Mouse (Mus musculus): ENCODE measurements around the gene Gpr61.

Gene Gpr61

DNA sequence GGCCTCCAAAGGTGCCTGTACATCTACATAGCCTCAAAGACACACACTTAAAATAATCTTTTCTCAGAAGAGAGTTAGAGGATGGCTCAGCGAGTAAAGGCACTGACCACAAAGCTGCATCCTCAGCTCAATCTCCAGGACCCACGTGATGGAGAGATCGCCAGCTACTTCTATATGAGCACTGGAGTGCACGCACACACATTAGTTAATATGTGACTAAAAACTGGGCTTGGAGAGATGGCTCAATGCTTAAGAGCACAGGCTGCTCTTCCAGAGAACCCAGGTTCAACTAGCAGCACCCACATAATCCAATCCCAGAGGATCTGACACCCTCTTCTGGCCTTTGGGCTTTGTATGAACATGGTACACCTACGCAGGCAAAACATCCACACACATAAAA lies 23.5 kb downstream of the Gpr61 start:
- DNase-seq (ENCODE audit: low spot score in 2 of 2): no peak

DNA sequence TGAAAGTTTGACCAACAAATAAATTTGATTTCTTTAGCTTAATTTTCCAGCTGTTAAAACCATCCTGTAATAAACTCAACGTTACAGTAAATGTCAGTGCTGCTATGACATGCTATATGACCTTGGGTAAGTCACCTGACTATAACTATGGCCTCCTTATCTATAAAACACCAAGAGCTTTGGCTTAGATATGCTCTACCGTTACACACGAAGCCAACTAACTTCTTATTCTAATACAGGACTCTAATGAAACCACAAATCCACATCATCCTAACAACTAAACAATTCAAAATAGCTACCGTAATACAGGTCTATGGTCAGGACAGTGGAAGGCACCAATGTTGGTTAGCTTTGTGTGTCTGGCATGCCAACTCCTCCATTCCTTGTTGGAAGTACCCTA lies 24.9 kb downstream of the Gpr61 start:
- DNase-seq (ENCODE audit: low spot score in 2 of 2): no peak

DNA sequence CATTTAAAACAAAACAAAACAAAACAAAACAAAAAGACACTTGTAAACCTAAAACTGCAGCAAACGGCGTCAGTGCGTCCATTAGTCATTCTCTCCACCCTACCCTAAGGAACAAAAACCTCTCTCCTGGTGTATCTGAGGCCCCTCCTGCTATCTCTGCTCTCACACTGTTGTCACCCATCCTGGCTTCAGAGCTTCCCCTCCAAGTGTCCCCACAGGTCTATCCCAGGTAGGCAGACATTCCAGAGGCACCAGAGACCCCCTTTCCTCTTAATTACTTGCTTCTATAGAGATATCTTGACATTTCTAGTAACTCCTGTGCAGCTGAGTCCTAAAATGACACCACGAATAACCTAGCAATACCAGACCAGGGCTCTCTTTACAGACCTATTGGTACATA lies 25.3 kb downstream of the Gpr61 start:
- DNase-seq (ENCODE audit: low spot score in 2 of 2): no peak

DNA sequence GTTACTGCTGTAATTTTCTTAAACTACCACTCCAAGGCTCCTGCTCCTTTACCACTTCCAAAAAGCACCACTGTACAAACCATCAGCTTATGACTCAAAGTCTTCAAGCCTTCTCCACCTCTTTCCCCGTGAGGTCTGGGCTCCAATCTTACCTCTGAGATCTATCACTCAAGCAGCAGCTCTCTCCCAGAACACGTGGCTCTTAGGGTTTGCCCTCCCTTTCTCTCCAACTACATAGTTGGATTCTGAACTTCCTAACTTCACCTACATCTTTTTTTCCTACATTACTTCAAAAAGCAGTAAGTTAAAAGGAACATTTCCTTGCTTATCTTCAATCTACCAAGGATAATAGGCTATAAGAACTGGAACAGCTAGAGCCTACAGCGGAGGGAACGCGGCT lies 26.2 kb downstream of the Gpr61 start:
- DNase-seq (ENCODE audit: low spot score in 2 of 2): no peak

DNA sequence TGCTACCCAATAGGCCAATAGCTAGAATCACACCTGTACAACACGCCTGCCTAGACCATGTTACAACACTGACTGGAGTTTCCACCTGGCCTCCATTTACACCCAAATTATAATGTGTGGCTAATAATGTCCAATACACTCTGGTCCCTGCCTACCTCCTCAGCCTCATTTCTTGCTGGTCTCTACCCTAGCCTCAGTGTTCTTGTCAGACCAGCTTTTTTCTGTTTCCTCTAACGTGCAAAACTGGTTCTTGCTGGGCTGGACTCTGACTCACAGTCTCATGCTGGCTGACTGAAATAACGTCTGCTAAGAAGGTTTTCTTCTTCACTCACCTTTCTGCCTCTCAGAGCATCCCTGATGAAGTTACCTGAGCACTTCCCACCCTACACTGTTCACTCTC lies 28.4 kb downstream of the Gpr61 start:
- no peak for DNase-seq (ENCODE audit: low spot score in 2 of 2)

DNA sequence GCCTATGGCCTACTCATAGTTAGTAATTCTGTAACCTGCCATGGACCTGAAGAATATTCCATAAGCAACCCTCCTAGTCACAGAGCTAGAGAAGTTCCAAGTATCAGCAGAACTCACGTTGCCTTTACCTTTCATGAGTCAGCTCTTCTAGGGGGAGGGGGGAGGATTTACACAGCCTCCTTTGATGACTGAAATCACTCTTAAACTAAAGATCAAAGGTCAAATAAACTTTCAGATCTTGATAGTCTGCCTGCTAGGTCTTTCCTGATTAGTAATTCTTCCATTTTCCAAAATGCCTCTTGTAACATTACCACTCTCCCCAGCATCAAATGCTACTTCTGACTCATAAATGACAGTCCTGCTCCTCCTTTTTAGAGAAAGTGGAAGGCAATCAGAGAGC lies 30.6 kb downstream of the Gpr61 start:
- DNase-seq (ENCODE audit: low spot score in 2 of 2): no peak

DNA sequence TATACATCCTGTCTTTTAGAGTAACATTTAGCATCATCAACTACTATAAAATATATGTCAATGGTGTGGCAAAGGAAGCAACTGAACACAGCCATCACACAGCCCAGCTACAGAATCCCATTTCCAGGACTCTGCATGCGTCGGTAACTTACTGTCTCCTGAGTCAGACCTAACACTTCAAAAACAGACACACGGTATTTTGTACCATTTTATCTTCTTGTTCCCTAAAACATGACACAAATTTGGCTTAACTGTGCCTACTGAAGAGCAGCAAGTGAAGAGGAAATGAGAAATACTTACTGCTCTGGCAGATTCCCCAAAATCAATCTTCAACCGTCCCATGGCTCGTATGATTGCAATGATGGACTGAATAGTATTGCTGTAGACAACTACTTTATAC lies 31.4 kb downstream of the Gpr61 start:
- no peak for DNase-seq (ENCODE audit: low spot score in 2 of 2)

DNA sequence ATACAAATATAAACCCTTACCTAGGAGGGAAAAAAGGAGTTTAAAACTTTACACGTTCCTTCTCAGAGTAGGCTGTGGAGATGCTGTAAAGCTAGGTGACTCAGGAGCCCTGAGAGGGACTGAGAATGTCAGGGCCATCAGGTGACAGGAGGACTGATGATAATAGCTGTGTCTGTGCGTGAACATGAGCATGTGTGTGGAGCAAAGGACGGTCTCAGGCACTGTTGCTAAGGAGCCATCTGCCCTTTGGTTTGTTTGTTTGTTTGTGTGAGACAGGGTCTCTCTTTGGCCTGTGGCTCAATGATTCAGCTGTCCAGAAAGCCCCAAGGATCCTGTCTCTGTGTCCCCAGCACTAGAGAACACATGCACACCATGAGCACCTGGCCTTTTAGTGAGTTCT lies 33.6 kb downstream of the Gpr61 start:
- DNase-seq (ENCODE audit: low spot score in 2 of 2): no peak

DNA sequence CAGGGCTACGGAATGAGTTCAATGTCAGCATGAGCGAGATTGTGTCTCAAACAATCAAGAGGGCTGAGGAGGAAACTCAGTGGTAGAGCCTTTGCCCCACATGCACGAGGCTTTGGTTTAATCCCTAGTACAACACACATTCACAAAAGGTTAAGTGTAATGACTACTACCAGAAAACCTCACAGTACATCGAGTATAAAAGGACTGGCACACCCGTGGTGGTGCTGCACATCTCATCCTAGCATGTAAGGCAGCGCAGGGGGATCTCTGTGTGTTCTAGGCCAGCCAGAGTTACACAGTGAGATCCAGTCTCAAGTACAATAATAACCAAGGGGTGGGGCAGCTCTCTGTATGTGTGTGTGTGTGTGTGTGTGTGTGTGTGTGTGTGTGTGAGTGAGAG lies 37.2 kb downstream of the Gpr61 start:
- DNase-seq (ENCODE audit: low spot score in 2 of 2): no peak

DNA sequence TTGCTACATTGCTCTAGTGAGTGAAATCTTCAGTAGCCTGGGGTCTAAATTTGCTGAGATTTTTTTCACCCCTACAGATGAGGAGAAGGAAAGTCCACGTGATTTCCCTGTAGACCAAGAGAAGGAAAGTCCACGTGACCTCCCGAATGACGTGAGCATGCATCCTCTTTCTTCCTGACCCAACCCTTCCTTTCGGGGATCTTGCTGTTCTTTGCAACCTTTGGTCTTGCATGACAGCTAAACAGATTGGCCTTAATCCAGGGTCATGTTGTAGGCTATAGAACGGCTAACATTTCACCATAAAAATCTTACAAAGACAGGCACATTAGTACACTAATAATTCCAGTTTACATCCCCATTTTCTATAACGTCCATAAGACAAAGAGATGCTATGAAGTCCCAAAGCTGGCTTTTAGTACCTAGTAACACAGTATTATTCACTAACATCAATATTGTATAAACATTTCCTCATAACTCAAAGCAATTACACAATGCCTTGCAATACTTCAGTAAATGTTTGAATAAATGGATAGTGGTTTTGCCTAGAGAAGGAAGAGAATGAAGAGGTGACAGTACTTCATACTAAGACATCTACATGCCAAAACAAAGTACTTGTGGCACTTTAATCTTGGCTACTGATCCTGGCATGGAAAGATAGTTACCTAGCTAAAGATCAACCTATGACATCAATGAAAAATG lies 40.9 kb downstream of the Gpr61 start:
- DNase-seq (ENCODE audit: low spot score in 2 of 2): no peak

DNA sequence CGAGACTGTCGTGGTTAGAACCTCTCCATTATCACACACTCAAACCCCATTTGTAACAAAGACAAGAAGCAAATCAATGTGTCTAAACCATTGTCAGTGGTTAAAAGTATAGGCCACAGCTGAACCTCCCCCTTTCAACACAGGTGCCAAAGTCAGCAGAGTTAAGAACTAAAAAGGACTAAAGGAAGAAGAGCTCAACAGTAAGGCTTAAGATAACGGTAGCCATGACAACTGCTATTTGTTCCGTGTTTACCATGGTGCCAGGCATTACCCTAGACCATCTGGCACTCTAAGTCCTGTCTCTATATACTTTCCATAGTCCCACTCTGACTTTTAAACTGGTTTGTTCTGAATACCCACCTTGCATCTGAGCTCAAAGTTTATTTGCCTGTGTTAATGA lies 42.0 kb downstream of the Gpr61 start:
- no peak for DNase-seq (ENCODE audit: low spot score in 2 of 2)

DNA sequence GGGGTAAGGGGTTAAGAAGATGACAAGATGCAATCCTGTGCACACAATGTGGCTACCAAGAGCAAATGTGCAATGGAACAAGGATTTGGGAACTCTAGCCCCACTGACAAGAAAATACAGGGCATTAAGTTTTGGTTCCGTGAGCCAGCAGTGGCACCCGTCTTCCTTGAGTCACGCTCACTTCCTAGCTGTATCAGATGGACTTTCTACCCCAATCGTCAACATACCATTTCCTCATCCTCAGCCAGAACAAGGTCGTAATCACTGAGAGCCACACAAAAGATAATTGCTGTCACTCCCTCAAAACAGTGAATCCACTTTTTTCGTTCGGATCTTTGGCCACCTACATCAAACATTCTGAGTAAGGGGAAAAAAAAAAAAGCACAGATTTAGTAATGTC lies 42.4 kb downstream of the Gpr61 start:
- DNase-seq (ENCODE audit: low spot score in 2 of 2): no peak

DNA sequence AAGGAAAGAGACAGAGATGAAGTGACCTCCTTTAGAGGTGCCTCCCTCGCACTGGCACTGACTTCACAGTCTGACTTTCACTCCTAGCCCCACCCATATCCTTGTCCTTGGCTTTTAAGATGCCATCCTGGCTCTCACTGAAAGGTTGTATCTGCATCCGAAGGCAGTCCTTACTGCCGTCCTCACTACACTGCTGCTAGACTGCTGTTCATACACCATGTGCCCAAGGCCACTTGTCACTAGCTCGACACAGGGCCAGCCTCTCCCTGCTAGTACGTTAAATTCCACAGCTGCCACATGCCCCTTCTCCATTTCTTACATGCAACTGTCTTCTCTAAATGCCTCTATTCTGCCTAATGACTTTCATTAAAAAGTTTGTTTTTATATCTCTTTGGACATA lies 43.4 kb downstream of the Gpr61 start:
- no peak for DNase-seq (ENCODE audit: low spot score in 2 of 2)

DNA sequence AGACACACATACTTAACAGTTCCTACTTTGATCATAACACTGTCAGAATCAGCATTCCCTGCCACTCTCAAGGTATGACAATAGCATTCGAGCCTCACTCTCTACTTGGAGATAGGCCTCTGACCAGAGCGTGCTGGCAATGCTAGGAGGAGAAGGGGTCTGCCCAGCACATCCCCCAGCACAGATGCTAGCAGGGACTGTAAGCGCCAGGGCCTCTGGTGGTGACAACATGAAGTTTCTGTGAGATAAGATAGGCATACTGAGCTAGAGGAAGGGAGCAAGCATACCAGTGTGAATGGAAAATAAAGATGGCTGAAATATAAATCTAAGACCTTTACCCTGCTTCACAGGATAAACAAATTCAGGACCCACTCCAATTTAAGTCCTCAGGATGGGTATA lies 49.4 kb downstream of the Gpr61 start:
- DNase-seq (ENCODE audit: low spot score in 2 of 2): no peak

DNA sequence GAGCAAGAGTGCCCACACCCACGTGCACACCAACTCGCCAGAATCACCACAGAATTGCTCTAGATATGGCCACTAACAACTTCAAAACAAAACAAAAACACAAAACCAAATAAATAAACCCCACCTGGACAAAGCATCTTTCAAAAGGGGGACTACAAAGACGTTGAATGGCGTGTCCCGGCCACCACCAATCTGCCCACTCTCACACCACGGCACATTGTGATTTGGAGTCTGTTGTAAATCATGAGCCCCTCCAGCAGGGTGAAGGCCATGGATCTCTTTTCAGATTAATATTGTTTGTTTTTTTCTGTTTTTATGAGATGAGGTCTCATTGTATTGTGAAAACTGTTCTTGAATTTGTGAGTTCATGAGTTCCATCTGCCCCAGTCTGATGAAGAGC lies 52.6 kb downstream of the Gpr61 start:
- no peak for DNase-seq (ENCODE audit: low spot score in 2 of 2)

DNA sequence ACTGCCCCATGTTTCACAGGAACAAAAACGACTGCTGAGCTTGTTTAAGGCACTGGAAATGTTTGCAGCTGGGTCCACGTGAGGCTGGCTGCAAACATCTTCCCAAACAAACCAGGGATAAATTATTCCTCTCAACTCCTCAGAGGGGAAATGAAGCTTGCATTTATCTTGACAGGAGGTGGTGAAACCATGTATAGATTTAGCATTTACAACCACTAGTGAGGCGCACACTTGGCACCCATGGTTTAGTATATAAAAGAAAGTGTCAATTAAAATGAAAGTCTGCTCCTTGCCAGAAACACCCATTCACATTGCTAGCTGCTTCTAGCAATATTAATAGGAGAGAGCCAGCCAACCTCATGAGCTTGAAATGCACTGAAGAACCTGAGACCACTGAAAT lies 53.1 kb downstream of the Gpr61 start:
- no peak for DNase-seq (ENCODE audit: low spot score in 2 of 2)
